Mouse (Mus musculus): ENCODE results near the gene Capn2. TPM values are rescaled to one million over a fixed set of nuclear protein-coding genes. Genes with fewer than 3 reads are reported as not detected.

Gene Capn2
- polyA plus RNA-seq, 1 experiment = 46.0 TPM

GRCm38 (mm10) chr1:182553649-182554375 is 36.4 kb upstream of the Capn2 start:
- H3K4me1 ChIP-seq = peaks cover 17% of the 10 kb centered on the region
- H3K27me3 ChIP-seq (replicated peaks) = peaks cover 38% of the 10 kb centered on the region
- no peak overlapping the region for H3K4me3 ChIP-seq (replicated peaks)
- no peaks in the 10 kb centered on the region for H3K9me3 ChIP-seq
- H3K36me3 ChIP-seq (replicated peaks; ENCODE audit: low read length) = no peaks in the 10 kb centered on the region
- TF ChIP-seq GATA1 (IDR thresholded peaks at IDR 0.05; ENCODE audit: borderline replicate concordance, low read length) (no peak), FLI1 (IDR thresholded peaks at IDR 0.05; ENCODE audit: low read length) (no peak)

DNA sequence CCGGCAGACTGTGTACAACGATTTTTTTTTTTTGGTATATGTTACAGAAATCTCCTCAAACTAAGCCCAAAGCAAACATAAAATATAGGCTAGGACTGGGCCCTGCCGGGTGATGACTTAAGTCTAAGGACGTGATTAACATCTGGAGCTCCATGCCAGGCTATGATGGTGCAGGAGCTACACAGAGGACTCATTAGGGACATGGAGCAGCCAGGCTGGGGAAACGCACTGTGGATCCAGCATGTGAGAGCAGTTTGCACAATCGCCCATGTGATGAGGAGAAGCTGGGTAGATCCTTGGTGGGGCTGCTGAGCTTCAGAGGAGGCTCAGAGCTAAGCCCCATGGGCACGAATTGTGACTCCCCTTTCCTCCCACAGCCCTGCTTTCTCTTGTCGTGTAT is 33.4 kb upstream of the Capn2 start:
- TF ChIP-seq FLI1 (IDR thresholded peaks at IDR 0.05; ENCODE audit: low read length) (no peak), GATA1 (IDR thresholded peaks at IDR 0.05; ENCODE audit: borderline replicate concordance, low read length) (no peak)
- H3K4me3 ChIP-seq (replicated peaks) = no peak overlapping the region
- peaks cover 28% of the 10 kb centered on the region for H3K4me1 ChIP-seq
- no peaks in the 10 kb centered on the region for H3K36me3 ChIP-seq (replicated peaks; ENCODE audit: low read length)
- H3K27me3 ChIP-seq (replicated peaks) = peaks cover 41% of the 10 kb centered on the region
- H3K9me3 ChIP-seq = peaks cover 12% of the 10 kb centered on the region

- TF ChIP-seq FLI1 (IDR thresholded peaks at IDR 0.05; ENCODE audit: low read length) = no peak
- no peak for TF ChIP-seq GATA1 (IDR thresholded peaks at IDR 0.05; ENCODE audit: borderline replicate concordance, low read length)
- no peak overlapping the region for H3K4me3 ChIP-seq (replicated peaks)
- H3K27me3 ChIP-seq (replicated peaks) = peaks cover 45% of the 10 kb centered on the region
- no peaks in the 10 kb centered on the region for H3K36me3 ChIP-seq (replicated peaks; ENCODE audit: low read length)
- H3K9me3 ChIP-seq = peaks cover 18% of the 10 kb centered on the region
- peaks cover 57% of the 10 kb centered on the region for H3K4me1 ChIP-seq
Observed at GRCm38 (mm10) chr1:182543906-182544305, 26.5 kb upstream of the Capn2 start.

GRCm38 (mm10) chr1:182543136-182543535 is 25.7 kb upstream of the Capn2 start:
- no peaks in the 10 kb centered on the region for H3K36me3 ChIP-seq (replicated peaks; ENCODE audit: low read length)
- peaks cover 52% of the 10 kb centered on the region for H3K4me1 ChIP-seq
- peaks cover 45% of the 10 kb centered on the region for H3K27me3 ChIP-seq (replicated peaks)
- H3K4me3 ChIP-seq (replicated peaks) = peak overlapping the region; percentile 60
- TF ChIP-seq FLI1 (IDR thresholded peaks at IDR 0.05; ENCODE audit: low read length) (no peak), GATA1 (IDR thresholded peaks at IDR 0.05; ENCODE audit: borderline replicate concordance, low read length) (no peak)
- H3K9me3 ChIP-seq = peaks cover 18% of the 10 kb centered on the region

DNA sequence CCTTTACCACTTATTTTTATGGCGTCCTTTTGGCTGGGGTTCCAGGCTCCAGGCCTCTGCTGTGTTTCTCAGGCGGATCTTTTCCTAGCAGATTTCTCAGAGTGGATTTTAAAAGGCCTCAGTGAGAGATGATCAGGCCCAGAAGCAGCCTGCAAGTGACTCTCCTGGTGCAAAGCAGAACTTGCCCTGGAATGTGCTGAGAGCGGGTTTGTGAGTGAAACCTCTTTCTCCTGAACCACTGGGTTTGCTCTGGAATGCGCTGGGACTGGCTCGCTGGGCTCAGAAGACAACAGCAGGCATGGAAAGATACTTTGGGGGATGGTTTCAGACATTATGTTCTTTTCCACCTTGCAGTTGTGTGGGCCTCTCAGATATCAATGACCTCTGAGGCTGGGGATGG is 24.7 kb upstream of the Capn2 start:
- Histone ChIP-seq H3K27me3 (replicated peaks) (peaks cover 45% of the 10 kb centered on the region), H3K36me3 (replicated peaks; ENCODE audit: low read length) (no peaks in the 10 kb centered on the region), H3K4me3 (replicated peaks) (no peak overlapping the region), H3K9me3 (peaks cover 18% of the 10 kb centered on the region), H3K4me1 (peaks cover 56% of the 10 kb centered on the region)
- TF ChIP-seq GATA1 (IDR thresholded peaks at IDR 0.05; ENCODE audit: borderline replicate concordance, low read length) (no peak), FLI1 (IDR thresholded peaks at IDR 0.05; ENCODE audit: low read length) (no peak)

DNA sequence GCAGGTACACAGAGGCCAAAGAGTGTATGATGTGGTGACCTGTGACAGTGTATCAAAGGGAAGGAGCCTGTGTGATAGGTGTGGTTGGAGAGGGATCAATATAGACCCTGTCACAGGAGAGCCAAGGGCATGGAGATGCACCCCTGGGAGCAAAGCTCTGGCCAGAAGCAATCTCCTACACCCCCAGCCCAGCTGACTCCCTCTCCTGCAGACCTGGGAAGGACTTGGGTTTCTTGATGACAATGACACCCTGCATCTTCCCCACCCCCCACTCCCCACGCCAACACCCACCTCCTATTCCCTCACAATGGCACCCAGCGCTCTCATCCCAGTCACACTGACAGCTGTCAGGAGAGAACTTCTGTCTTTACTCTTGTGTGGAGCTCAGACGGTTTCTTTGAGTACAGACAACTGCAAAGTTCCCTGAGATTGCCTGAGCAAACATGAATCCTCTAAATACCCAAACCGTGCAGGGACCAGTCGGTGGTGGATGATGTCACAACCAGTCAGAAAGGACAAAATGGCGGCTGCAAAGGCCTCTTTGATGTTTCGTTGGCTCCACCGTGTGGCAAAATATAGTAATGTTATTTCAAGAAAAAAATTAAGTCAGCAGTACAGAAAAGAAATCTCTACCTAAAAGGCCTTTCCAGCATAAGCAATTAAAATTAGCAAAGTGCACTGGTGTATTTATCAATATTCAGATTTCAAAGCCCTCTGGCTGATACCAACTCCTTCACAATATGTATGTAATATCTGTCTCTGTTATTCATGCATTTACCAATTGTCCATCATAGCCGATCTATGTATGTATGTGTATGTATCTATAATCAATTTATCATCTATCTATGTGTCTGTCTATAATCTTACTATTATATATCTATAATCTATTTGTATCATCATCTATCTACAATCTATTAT is 21.9 kb upstream of the Capn2 start:
- TF ChIP-seq GATA1 (IDR thresholded peaks at IDR 0.05; ENCODE audit: borderline replicate concordance, low read length) (no peak), FLI1 (IDR thresholded peaks at IDR 0.05; ENCODE audit: low read length) (no peak)
- Histone ChIP-seq H3K36me3 (replicated peaks; ENCODE audit: low read length) (no peaks in the 10 kb centered on the region), H3K9me3 (peaks cover 6% of the 10 kb centered on the region), H3K27me3 (replicated peaks) (peaks cover 27% of the 10 kb centered on the region), H3K4me1 (peaks cover 55% of the 10 kb centered on the region), H3K4me3 (replicated peaks) (peak overlapping the region; percentile 89)

DNA sequence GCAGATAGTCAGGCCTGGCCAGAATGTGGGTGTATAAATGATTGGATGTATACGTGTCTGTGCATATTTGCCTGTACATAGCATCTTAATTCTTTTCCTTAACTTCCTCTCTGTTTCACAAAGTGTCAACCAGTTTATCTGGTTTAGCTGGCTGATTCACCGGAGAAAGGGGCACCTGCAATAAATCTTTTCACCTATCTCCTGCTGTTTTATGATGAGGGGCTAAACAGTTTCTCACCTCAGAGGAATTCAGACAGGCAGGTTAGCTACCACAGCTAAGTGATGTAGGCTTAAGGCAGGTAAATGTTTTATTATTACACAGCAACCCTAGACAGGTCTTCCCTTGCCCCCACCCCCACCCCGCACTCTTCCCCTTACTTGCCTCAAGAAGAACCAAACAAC is 17.7 kb upstream of the Capn2 start:
- Histone ChIP-seq H3K4me3 (replicated peaks) (no peak overlapping the region), H3K4me1 (peaks cover 30% of the 10 kb centered on the region), H3K36me3 (replicated peaks; ENCODE audit: low read length) (peaks cover 9% of the 10 kb centered on the region), H3K27me3 (replicated peaks) (peaks cover 9% of the 10 kb centered on the region), H3K9me3 (peaks cover 27% of the 10 kb centered on the region)
- TF ChIP-seq GATA1 (IDR thresholded peaks at IDR 0.05; ENCODE audit: borderline replicate concordance, low read length) = no peak
- TF ChIP-seq FLI1 (IDR thresholded peaks at IDR 0.05; ENCODE audit: low read length) = no peak

GRCm38 (mm10) chr1:182533583-182533982 is 16.2 kb upstream of the Capn2 start:
- Histone ChIP-seq H3K9me3 (peaks cover 27% of the 10 kb centered on the region), H3K4me1 (peaks cover 30% of the 10 kb centered on the region), H3K36me3 (replicated peaks; ENCODE audit: low read length) (peaks cover 9% of the 10 kb centered on the region), H3K27me3 (replicated peaks) (peaks cover 9% of the 10 kb centered on the region), H3K4me3 (replicated peaks) (no peak overlapping the region)
- TF ChIP-seq FLI1 (IDR thresholded peaks at IDR 0.05; ENCODE audit: low read length) (no peak), GATA1 (IDR thresholded peaks at IDR 0.05; ENCODE audit: borderline replicate concordance, low read length) (no peak)

DNA sequence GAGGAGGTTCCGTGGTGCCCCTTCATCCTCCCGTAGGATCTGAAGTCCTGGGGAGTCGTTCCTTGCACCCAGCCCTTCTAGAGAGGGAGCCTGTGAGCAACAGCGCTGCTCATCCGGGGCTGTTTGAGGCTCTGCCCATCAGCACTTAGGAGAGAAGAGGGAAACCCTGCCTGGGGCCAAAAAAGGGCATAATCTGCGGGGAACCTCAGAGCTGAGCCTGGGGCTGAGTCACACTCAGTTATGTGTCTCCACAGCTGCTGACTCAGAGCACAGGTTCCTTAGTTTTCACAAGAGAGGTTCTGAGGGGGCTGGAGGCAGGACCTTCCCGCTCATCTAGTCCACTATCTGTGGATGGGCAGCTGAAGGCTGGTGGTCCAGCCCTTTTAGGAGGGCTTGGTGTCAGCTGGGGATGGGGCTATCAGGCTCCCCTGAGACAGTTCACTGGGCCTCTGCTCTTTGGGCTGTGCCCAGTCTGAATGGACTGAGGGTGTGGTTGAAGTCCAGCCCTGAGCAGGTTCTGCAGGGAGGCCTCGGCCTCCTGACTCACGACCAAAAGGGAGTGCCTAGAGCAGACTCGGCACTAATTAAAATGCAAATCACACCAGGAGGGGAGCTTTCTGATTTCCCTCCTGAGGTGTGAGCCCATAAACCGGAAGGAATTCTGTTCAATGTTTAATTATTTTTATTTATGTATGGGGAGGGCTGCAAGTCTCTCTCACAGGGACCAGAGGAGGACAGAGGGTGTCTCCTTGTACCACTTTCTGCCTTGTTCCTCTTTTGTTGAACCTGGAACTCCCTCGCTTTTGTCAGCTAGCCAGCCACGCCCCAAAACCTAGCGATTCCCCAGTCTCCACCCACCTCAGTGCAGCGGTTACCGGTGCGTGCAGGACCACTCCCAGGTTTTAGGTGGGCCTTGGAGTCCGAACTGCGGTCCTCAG is 10.8 kb upstream of the Capn2 start:
- peaks cover 61% of the 10 kb centered on the region for H3K4me1 ChIP-seq
- peaks cover 11% of the 10 kb centered on the region for H3K9me3 ChIP-seq
- H3K4me3 ChIP-seq (replicated peaks) = peak overlapping the region; percentile 88
- peaks cover 5% of the 10 kb centered on the region for H3K36me3 ChIP-seq (replicated peaks; ENCODE audit: low read length)
- TF ChIP-seq FLI1 (IDR thresholded peaks at IDR 0.05; ENCODE audit: low read length) (no peak), GATA1 (IDR thresholded peaks at IDR 0.05; ENCODE audit: borderline replicate concordance, low read length) (no peak)
- peaks cover 7% of the 10 kb centered on the region for H3K27me3 ChIP-seq (replicated peaks)
